Mouse (Mus musculus) left cerebral cortex, adult 2 months (tissue): ENCODE results near the gene Fbxl2. TPM values are rescaled to one million over a fixed set of nuclear protein-coding genes. Genes with fewer than 3 reads are reported as not detected.
A peak's percentile ranks its signal among the peaks of the same experiment; 100 is the strongest.

ENCODE experiments used
- DNase-seq, 2 experiments: peaks; one replicate each; pipeline ENCODE4 v3.0.0; 2021 to 2022; ENCODE audit warnings: low spot score in 2 of 2, mixed read lengths in 1 of 2; ENCODE audit errors: extremely low spot score in 1 of 2
- H3K27ac ChIP-seq: fragments of 200-600 bp; 2 replicates; pipeline ENCODE4 v1.8.1; 2022
- H3K4me3 ChIP-seq: fragments of 200-600 bp; 2 replicates; pipeline ENCODE4 v1.8.1; 2022
- CTCF ChIP-seq: fragments of 200-600 bp; IDR thresholded peaks from 2 replicates; pipeline ENCODE4 v1.8.1; 2022; ENCODE audit warnings: antibody characterized with exemption, mild to moderate bottlenecking, moderate library complexity
- intact Hi-C: fragments of 180-260 bp; cut with DNase I; formaldehyde crosslinking; loops from one replicate; pipeline ENCODE4 v1.15.1; 2025
- total RNA-seq, 2 experiments: library from RNA; stranded (reverse); gene quantifications; 2 replicates each; pipeline ENCODE4 v1.2.3; 2021

Fbxl2 gene
- total RNA-seq, 2 experiments from 2014 or later = 57.4 to 59.4 TPM

GRCm38 (mm10) chr9:113981099-113981880 is 64.7 kb downstream of the Fbxl2 start:
- intact Hi-C loops = no loop called here
- no peak for DNase-seq
- no peak for TF ChIP-seq CTCF
- Histone ChIP-seq H3K4me3 (no peak overlapping the region), H3K27ac (peak overlapping the region; percentile 1; the same call in 1 of the 2 replicates)

GRCm38 (mm10) chr9:113979356-113979755 is 66.6 kb downstream of the Fbxl2 start:
- H3K27ac ChIP-seq = no peak overlapping the region
- intact Hi-C loops = no loop called here
- no peak for DNase-seq
- H3K4me3 ChIP-seq = no peak overlapping the region
- TF ChIP-seq CTCF = no peak

- intact Hi-C loops = no loop called here
- Histone ChIP-seq H3K27ac (no peak overlapping the region; the same call in 1 of the 2 replicates), H3K4me3 (no peak overlapping the region)
- no peak for DNase-seq
- no peak for TF ChIP-seq CTCF
Observed at GRCm38 (mm10) chr9:113978656-113979055, 67.3 kb downstream of the Fbxl2 start.

DNA sequence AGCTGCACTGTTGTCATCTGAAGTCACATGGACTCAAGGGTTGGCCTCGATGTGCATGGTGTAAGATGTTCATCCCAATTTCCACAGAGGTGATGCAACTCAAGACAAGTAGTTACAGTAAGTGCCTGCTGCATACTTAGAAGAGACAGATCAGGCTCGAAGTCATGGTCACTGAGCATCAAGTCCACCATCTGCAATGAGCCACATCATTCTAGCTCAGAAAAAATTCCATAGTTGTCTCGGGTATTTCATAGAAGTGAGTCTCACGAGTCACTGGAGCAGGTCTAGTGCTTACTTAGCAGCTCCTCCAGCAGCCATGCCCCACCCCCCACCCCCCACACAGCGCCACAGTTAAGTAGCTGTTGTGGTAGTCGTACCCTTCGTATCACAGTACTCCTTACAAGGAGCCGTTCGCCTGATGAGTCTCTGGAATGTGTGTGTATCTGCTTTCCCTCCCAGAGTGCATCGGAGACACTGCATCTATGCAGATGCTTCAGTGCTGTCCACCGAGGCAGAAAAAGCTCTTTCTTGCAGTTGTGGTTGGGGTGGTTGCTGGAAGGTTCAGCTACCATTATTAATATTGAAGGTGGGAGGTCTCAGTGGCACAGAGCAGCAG is 68.7 kb downstream of the Fbxl2 start:
- Histone ChIP-seq H3K4me3 (no peak overlapping the region), H3K27ac (no peak overlapping the region)
- no peak for TF ChIP-seq CTCF
- intact Hi-C loops = no loop called here
- DNase-seq = no peak

DNA sequence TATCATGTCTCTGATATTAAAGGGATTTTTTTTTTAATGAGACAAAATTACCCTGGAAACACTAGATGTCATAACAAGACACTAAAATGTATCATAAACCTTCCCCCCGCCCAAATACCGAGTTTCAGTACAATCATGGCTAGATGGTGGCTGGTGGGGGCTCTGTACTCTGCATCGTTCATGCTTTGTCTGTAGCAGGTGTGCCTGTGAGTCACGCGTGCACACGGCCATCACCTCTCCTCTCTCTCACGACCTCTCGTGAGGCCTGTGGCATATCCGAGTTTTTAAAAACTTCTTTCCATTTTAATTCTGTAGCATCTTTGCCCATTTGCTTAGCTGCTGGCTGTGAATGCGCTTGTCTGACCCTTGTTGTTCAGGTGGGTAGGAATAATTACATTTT is 69.7 kb downstream of the Fbxl2 start:
- H3K27ac ChIP-seq = no peak overlapping the region
- no peak for DNase-seq
- intact Hi-C loops = no loop called here
- H3K4me3 ChIP-seq = no peak overlapping the region
- TF ChIP-seq CTCF = no peak

DNA sequence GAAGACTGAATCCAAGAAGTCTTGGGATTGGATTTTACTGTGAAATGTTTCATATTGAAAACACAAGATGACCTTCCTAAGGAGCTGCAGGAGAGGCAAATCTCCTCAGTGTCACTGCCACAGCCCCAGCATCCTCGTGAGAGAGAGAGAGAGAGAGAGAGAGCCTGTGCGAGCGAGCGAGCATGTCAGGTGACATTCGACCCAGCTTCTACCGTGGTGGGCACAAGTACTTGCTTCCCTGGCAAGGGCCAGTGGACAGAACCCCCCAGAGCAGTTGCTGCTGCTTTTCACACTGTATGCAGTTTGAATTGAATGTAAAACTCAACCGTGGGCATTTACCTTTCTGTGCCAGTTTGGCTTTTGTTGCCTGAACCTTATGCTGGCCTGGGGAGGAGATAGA is 70.5 kb downstream of the Fbxl2 start:
- Histone ChIP-seq H3K27ac (no peak overlapping the region; the same call in 1 of the 2 replicates), H3K4me3 (no peak overlapping the region)
- DNase-seq = no peak
- intact Hi-C loops = no loop called here
- TF ChIP-seq CTCF = no peak

GRCm38 (mm10) chr9:113974945-113975344 is 71.0 kb downstream of the Fbxl2 start:
- no peak for TF ChIP-seq CTCF
- no peak overlapping the region for H3K4me3 ChIP-seq
- peak overlapping the region; percentile 6 for H3K27ac ChIP-seq
- no peak for DNase-seq
- intact Hi-C loops = no loop called here

- DNase-seq = no peak
- intact Hi-C loops = no loop called here
- no peak for TF ChIP-seq CTCF
- H3K4me3 ChIP-seq = no peak overlapping the region
- H3K27ac ChIP-seq = no peak overlapping the region
Observed at GRCm38 (mm10) chr9:113973857-113974256, 72.1 kb downstream of the Fbxl2 start.

DNA sequence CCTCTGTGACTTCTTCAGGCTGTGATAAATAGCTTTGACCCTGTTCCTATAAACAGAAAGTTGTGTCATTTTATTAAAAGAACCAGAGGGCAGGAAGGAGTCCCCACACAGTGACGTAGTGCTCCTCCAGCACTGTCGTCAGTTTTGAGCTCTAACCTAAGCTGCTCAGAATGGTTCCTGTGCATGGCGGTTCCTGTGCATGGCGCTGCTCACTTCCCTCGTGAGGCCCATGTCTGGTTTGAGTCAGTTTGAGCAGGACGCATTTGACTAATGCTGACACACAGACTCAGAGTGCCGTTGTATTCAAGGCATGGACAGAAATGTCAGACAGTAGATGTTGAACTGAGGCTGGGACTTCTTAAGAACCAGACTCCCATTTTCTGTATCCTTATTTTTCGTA is 74.4 kb downstream of the Fbxl2 start:
- H3K27ac ChIP-seq = no peak overlapping the region
- no peak for DNase-seq
- no peak overlapping the region for H3K4me3 ChIP-seq
- TF ChIP-seq CTCF = no peak
- intact Hi-C loops = no loop called here

GRCm38 (mm10) chr9:113970041-113970440 is 76.0 kb downstream of the Fbxl2 start:
- H3K4me3 ChIP-seq = no peak overlapping the region
- TF ChIP-seq CTCF = no peak; the same call in 1 of the 2 replicates
- DNase-seq = no peak
- no peak overlapping the region for H3K27ac ChIP-seq
- intact Hi-C loops = no loop called here

- Histone ChIP-seq H3K27ac (no peak overlapping the region), H3K4me3 (no peak overlapping the region)
- no peak for TF ChIP-seq CTCF
- intact Hi-C loops = no loop called here
- no peak for DNase-seq
Observed at GRCm38 (mm10) chr9:113969399-113969798, 76.6 kb downstream of the Fbxl2 start.

- DNase-seq = no peak
- no peak overlapping the region for H3K27ac ChIP-seq
- no peak overlapping the region for H3K4me3 ChIP-seq
- intact Hi-C loops = no loop called here
- TF ChIP-seq CTCF = no peak
Observed at GRCm38 (mm10) chr9:113968967-113969366, 77.0 kb downstream of the Fbxl2 start.

DNA sequence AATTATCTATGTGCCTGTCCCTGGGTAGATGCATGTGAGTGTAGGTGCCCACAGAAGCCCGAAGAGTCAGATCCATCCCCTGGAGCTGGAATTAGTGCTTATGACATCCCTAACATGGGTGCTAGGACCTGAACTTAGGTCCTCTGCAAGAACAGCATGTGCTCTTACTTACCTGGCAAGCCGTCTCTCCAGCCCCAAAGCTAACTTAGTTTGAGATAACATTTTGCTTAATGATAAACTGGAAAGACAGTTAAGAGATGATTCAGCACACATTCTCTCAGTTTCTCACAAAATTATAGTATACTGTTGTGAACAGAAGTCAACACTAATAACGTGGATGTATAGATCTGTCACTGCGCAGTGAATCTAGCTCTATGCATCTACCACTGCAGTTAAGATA is 79.2 kb downstream of the Fbxl2 start:
- intact Hi-C loops = no loop called here
- Histone ChIP-seq H3K27ac (no peak overlapping the region), H3K4me3 (no peak overlapping the region)
- no peak for DNase-seq
- TF ChIP-seq CTCF = no peak
